Mouse (Mus musculus) WW6 (cell line): ENCODE measurements around the gene Fgfr2.
A peak's percentile ranks its signal among the peaks of the same experiment; 100 is the strongest.

Source experiments
- DNase-seq: peaks from one replicate; pipeline ENCODE4 v3.0.0-alpha.2; 2013; ENCODE audit warnings: low read depth, low spot score

Fgfr2 gene

DNA sequence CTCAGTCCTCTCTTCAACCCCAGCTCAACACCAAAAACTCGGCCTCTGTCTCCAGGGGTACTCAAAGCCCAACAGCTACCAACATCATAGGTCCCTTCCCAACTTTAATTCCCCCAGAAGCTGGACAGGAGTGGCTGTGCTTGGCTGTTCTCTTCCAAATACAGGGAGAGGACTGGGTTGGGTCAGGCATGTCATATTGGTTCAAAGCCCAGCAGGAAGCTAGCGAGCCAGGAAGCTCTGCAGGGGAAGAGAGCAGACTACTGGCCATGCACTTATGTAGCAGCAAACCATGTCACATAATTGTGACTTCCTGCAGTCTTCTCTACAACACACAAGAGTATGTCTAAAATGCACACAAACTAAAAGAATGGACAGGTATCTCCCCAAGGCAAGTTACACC, 321.1 kb downstream of the Fgfr2 start:
- DNase-seq: no peak

- DNase-seq: no peak
Measured at GRCm38 (mm10) chr7:132801509-132801908, 321.6 kb downstream of the Fgfr2 start.

GRCm38 (mm10) chr7:132800868-132801267, 322.3 kb downstream of the Fgfr2 start:
- DNase-seq: no peak

GRCm38 (mm10) chr7:132799119-132800016, 323.8 kb downstream of the Fgfr2 start:
- no peak for DNase-seq

- no peak for DNase-seq
Measured at GRCm38 (mm10) chr7:132795141-132795540, 328.0 kb downstream of the Fgfr2 start.

GRCm38 (mm10) chr7:132793467-132793866, 329.7 kb downstream of the Fgfr2 start:
- no peak for DNase-seq

DNA sequence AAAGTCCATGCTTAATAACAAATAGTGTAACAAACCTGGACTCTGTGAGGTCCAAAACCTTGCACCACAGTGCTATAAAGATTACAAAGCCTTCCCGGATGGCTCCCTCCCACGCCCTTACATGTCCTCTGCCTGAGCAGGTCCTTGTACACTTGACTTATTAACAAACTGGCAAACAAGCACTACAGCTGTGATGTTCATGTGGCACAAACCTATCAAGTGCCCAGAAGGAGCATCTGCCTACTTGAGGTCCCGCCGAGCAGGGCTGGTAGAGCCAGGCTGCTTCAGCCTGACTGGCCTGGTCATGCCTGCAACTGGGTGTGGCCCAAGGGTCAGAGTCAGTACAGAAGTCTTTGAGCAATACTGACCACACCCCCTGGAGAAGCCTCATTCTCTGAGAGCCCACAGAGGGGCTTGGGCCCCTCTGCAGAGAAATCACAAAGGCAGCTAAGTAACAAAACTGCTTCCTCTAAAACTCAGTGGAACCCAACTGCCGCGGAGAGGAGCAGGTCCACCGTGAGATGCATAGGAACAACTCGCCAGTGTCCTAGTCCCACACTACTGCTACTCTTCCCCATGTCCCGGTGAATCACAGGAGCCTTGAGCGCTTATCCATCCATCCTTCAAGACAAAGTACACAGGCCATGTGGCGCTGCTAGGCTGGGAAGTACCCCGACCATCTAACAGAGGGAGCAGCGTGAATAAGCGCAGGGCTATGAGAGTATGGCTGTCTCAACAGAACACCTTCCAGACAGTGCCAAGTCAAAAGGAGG, 332.5 kb downstream of the Fgfr2 start:
- DNase-seq: no peak

- no peak for DNase-seq
Measured at GRCm38 (mm10) chr7:132788826-132789225, 334.3 kb downstream of the Fgfr2 start.

GRCm38 (mm10) chr7:132787496-132788190, 335.5 kb downstream of the Fgfr2 start:
- no peak for DNase-seq

DNA sequence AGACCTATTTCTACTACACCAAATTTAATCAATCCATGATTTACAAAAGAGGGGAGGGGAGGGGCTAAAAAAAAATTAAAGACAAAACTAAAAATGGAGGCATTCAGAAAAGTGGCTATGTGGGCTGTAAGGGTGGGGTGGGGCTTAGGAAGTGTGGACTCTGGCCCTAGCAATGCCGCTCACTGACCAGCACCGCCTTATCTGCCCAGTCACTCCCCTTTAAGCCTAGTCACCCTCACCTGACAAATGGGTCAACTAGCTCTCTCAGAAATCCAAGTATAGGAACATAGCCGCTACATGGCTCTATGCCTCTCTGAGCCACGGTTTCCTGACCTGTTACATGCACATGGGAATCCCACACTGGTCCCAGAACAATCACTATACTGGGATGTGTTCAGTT, 336.1 kb downstream of the Fgfr2 start:
- DNase-seq: no peak

DNA sequence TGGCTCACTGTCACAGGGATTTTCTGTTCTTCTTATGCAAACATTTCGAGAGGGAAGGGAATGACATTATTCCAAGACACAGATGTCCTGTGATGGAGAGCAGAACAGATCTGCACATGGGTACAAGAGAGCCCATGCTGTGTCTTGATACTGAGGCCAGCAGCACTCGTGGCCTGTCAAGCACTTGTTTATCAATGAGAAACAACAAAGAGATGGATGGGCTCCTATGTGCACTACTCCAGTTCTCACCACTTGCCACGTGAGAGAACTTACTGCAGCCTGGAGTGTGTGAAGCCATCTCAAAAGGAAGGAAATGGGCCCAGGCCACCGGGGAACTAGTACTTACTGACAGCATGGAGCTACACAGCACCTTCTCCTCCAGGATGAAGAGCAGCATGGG, 336.6 kb downstream of the Fgfr2 start:
- no peak for DNase-seq

DNA sequence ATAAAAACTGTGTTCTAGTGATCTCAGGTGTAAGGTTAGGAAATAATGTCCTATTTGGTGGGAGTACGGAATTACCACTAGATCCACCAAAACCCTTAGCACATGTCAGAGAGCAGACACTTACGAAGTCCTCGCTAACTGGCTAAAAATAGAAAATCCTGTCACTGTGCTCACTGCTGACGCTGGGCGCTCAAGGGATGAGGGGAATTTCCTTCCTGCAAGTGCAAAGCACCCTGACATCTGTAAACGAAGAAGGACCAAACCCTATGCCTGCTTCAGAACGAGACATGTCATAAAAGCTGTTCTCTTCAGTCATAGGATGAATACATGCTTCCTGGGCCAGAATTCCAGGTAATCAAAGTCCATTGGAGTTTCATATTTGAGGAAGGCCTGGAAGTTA, 337.1 kb downstream of the Fgfr2 start:
- DNase-seq: no peak

DNA sequence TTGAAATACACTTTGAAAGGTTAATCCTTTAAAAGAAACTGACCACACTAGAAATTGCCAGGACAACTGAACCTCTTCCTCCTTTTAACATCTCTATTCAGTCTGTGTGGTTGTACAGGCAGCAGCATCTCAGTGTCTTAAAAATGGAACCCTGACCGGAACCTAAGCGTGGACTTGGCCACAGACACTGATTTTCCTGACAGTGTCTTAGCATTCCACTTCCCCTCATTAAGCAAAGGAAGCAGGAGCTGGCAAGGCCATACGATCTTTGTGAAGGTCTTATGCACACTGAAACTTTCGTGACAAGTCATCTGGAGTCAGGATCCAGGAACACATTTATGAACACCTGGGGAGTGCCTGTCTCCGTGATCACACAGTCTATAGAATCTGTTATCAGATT, 339.0 kb downstream of the Fgfr2 start:
- DNase-seq: no peak

DNA sequence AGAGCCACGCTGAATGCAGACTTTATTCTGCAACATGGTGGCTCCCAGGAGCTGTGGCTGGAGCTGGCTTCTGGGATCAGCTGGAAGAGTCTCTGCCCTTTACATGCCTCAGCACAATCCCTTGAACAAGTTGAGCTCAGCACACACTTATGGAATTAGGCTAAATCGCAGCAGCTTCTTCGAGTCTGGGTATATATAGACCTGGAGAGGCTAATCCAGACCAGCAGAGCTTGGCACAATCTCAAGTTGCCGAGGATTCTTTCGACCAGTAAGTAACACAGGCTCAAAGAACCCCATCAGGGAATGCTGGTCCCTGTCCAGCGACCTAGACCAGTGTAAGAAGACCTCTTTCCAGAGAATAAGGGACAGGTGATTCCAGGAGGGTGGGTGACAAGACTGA, 341.3 kb downstream of the Fgfr2 start:
- DNase-seq: no peak

- no peak for DNase-seq
Measured at GRCm38 (mm10) chr7:132781130-132781814, 341.9 kb downstream of the Fgfr2 start.

- DNase-seq: peak; percentile 38
Measured at GRCm38 (mm10) chr7:132780611-132781010, 342.5 kb downstream of the Fgfr2 start.

DNA sequence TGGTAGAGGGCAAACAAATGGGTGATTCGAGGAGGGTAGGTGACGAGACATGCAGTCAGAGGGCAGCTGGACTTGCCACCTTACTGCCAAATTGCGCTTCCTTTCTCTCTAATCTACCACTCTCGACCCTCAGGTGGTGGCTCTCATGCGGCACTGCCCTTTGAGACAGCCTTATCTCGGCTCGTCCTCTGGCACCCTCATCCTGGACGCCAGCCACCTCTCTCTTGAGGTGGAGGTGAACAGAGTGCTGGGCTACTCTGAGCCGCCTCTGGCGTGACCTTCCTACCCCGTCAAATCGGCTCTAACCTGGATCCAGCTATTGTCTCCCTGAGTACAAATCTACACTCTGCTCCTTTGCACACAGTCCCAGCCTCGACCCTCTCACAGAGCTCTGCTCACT, 344.5 kb downstream of the Fgfr2 start:
- no peak for DNase-seq

GRCm38 (mm10) chr7:132777728-132778453, 345.3 kb downstream of the Fgfr2 start:
- no peak for DNase-seq

DNA sequence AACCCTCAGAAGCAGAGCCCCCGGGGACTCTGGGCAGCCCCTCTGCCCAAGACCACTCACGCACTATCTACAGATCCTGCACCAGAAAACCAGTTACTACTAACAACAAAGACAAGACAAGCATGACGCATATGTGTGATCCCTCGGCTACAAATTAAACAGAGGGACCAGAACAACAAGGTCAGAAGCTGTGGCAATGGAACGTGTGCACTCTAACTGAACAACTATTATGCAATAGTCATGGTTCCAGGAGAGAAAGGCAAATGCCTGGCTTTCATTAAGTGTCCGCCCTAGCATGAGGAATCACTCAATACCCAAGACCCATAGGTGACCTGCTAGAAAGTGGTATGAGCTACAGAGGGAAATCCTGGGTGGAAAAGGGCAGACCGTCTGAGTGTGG, 346.0 kb downstream of the Fgfr2 start:
- DNase-seq: no peak

- no peak for DNase-seq
Measured at GRCm38 (mm10) chr7:132776338-132777111, 346.6 kb downstream of the Fgfr2 start.
